Mouse (Mus musculus) stomach, postnatal 0 days (tissue): ENCODE measurements around the gene Phlda3. TPM values are rescaled to one million over a fixed set of nuclear protein-coding genes. Genes with fewer than 3 reads are reported as not detected.

Source experiments
- ATAC-seq: fragments of 200-750 bp; cut with Nextera tagmentation; 2 replicates; pipeline ENCODE4 v1.8.0; 2017; ENCODE audit not compliant: low FRiP score, low TSS enrichment
- DNase-seq: peaks from one replicate; pipeline ENCODE4 v3.0.0-alpha.2; 2016; ENCODE audit warnings: low spot score
- H3K27ac ChIP-seq: fragments of 300-500 bp; sonication (generic); replicated peaks from 2 replicates; pipeline ENCODE4 v1.5.1; 2014; ENCODE audit warnings: mild to moderate bottlenecking, control low read depth
- H3K27me3 ChIP-seq: fragments of 300-500 bp; sonication (generic); 2 replicates; pipeline ENCODE4 v1.6.1; 2014; ENCODE audit warnings: low read length; ENCODE audit not compliant: control insufficient read depth, insufficient read depth
- H3K36me3 ChIP-seq: fragments of 300-500 bp; sonication (generic); 2 replicates; pipeline ENCODE4 v1.6.1; 2014; ENCODE audit warnings: low read length, mixed read lengths; ENCODE audit not compliant: control insufficient read depth, insufficient read depth
- H3K4me1 ChIP-seq: fragments of 300-500 bp; sonication (generic); replicated peaks from 2 replicates; pipeline ENCODE4 v1.6.1; 2014; ENCODE audit warnings: antibody characterized with exemption; ENCODE audit not compliant: control insufficient read depth, insufficient read depth
- H3K4me2 ChIP-seq: fragments of 300-500 bp; sonication (generic); replicated peaks from 2 replicates; pipeline ENCODE4 v1.6.1; 2014; ENCODE audit warnings: low read depth, mild to moderate bottlenecking, control low read depth, moderate library complexity
- H3K4me3 ChIP-seq: fragments of 300-500 bp; sonication (generic); 2 replicates; pipeline ENCODE4 v1.5.1; 2014; ENCODE audit warnings: low read depth, low read length, control low read depth
- H3K9ac ChIP-seq: fragments of 300-500 bp; sonication (generic); 2 replicates; pipeline ENCODE4 v1.6.1; 2014; ENCODE audit warnings: mild to moderate bottlenecking, low read length, control low read depth, mixed read lengths
- H3K9me3 ChIP-seq: fragments of 300-500 bp; sonication (generic); 2 replicates; pipeline ENCODE4 v1.6.1; 2016; ENCODE audit warnings: low read length; ENCODE audit not compliant: control insufficient read depth
- CTCF ChIP-seq: IDR thresholded peaks from 2 replicates; pipeline ENCODE4 v1.5.1; 2016; ENCODE audit warnings: antibody characterized with exemption, low read depth, mild to moderate bottlenecking, moderate library complexity
- EP300 ChIP-seq: optimal IDR thresholded peaks from 2 replicates; pipeline ENCODE3; 2016; ENCODE audit warnings: antibody characterized with exemption
- WGBS: fragments of 180-500 bp; shearing (Covaris S2); extraction: QIAGEN DNeasy Blood & Tissue Kit; methylation state at CpG from one replicate; pipeline ENCODE4 v1.1.7; 2014; 5-methylcytosine and 5-hydroxymethylcytosine counted together
- polyA plus RNA-seq: library from polyadenylated mRNA; unstranded; fragments of >200 nt; fragmentation: Nextera tagmentation; extraction: Ambion mirVana; gene quantifications from 2 replicates; pipeline ENCODE4 v1.2.1, GENCODE M21; 2015

The Phlda3 gene
- polyA plus RNA-seq: 91.1 and 92.2 TPM in 2 replicates

DNA sequence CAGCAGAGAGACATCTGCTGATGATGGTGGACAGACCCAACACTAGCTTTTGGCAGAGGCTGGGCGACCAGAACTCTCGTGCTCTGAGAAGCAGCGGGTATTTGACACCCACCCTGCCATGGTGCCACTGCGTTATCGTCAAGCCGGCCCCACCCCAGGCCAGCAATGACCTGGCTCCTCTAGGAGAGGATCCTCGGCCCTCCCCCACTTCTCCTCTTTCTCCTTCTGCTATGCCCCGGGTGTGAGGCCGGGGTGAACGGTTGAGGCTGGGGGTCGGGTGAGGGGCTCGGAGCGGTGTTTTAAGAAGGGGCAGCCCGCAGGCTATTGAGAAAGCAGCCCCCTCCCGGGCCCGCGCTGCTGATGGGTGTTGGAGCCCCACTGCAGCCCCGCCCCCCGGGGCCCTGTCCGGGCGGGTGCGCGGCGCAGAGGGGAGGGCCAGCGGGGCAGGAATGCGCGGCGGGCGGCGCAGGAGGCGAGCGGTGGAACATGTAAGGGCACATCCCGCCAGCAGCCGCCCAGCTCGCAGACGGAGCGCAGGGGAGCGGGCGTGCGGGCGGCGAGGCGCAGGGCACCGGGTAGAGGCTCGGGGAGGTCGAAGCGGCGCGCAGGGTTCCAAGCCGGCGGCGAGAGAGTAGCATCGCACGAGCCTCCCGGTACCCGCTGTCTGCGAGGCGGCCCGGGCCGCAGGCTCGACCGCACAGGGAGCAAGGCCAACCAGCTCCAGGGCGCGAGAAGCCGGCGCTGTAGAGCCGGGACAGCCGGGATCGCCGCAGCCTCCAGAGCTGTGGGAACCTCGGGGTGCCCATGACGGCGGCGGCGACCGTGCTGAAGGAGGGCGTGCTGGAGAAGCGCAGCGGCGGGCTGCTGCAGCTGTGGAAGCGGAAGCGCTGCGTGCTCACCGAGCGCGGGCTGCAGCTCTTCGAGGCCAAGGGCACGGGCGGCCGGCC lies at the start of gene Phlda3:
Phlda3 (plus strand) TSS at position 475 of the 947 bp plus-strand sequence.
- TF ChIP-seq CTCF (no peak), EP300 (no peak)
- ATAC-seq (peak; percentile 88), DNase-seq (peak; percentile 79)
- Histone ChIP-seq H3K4me1 (peaks cover 7% of the 10 kb centered on the region), H3K9me3 (no peaks in the 10 kb centered on the region), H3K36me3 (peaks cover 6% of the 10 kb centered on the region; the same call in 1 of the 2 replicates), H3K27me3 (no peaks in the 10 kb centered on the region), H3K27ac (peak within 1 kb of the TSS; percentile 95), H3K4me3 (peak within 1 kb of the TSS; percentile 72), H3K9ac (peak within 1 kb of the TSS; percentile 91), H3K4me2 (peak within 1 kb of the TSS; percentile 78)
- 1% methylated on average over 83 of the region's 90 CpGs for WGBS

DNA sequence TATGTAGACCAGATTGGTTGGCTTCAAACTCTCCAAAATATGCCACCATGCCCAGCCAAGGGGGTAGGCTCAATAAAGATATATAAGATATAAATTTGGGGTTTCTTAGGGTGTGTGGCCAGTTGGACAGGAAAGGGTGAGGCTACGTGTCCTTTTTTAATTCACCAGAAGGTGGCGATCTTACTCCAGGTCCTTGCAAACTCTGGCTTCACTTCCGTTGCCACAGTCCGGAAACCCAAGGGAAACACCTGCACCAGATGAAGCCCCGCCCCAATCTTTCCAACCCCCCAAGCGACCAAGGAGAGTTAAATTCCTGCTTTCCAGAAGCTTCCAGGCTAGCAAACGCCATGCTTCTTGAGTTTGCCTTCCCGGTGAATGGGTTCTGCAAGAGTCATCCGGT lies 46.4 kb upstream of the Phlda3 start:
- H3K4me1 ChIP-seq: no peaks in the 10 kb centered on the region
- DNase-seq: peak; percentile 81
- TF ChIP-seq EP300: no peak
- peak; percentile 86 for TF ChIP-seq CTCF
- H3K4me2 ChIP-seq: no peak overlapping the region
- H3K27ac ChIP-seq: no peak overlapping the region
- WGBS: 19% methylated on average over 9 of the region's 9 CpGs
- H3K36me3 ChIP-seq: no peaks in the 10 kb centered on the region
- no peaks in the 10 kb centered on the region for H3K27me3 ChIP-seq
- H3K4me3 ChIP-seq: no peak overlapping the region
- peak; percentile 63 for ATAC-seq
- H3K9ac ChIP-seq: no peak overlapping the region
- no peaks in the 10 kb centered on the region for H3K9me3 ChIP-seq

DNA sequence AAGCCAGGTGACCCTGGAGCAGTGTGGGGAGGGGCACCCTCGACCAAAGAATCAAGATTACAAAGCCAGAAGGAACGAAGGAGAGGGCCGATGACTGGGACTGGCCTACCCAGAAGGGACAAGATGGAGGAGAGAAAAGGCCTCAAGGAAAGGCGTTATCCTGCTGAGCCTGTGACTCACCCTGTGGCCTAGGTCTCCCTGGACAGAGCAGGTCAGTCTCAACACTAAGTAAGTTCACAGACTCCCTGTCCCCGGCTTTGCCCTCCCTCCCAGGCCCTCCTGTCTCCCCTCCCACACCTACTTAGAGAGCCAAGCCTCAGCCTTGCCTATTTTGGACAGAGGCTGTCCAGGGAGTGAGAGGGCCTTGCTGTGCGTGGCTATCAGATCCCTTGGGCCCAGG lies 45.9 kb upstream of the Phlda3 start, which contains the start of gene Csrp1:
Csrp1 (plus strand) TSS at position 79 of the 400 bp plus-strand sequence.
- no peak within 1 kb of the TSS for H3K9ac ChIP-seq
- no peaks in the 10 kb centered on the region for H3K9me3 ChIP-seq
- H3K4me1 ChIP-seq: no peaks in the 10 kb centered on the region
- peak; percentile 55 for ATAC-seq
- no peak for TF ChIP-seq CTCF
- no peak for TF ChIP-seq EP300
- H3K27ac ChIP-seq: no peak within 1 kb of the TSS
- no peaks in the 10 kb centered on the region for H3K36me3 ChIP-seq
- H3K4me2 ChIP-seq: no peak within 1 kb of the TSS
- H3K27me3 ChIP-seq: no peaks in the 10 kb centered on the region
- H3K4me3 ChIP-seq: no peak within 1 kb of the TSS
- no peak for DNase-seq
- 60% methylated on average over 6 of the region's 6 CpGs for WGBS

DNA sequence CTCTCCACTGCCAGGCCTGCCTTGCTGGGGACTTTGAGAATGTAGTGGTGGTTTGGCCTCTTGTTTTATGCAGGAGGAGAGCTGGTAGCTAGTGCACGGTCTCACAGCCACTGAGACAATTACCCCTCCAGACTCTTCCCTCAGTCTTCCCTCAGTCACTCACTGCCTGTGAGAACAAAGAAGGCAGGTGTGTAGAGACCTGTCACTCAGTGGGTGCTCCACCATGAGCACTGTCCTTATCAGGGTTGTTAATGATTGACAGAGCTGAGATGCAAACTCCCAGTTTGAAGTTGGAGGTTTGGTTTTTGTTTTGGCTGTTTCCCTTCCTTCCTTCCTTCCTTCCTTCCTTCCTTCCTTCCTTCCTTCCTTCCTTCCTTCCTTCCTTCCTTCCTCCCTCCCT lies 42.9 kb upstream of the Phlda3 start:
- Histone ChIP-seq H3K27me3 (no peaks in the 10 kb centered on the region), H3K9ac (no peak overlapping the region), H3K4me2 (no peak overlapping the region), H3K4me3 (no peak overlapping the region), H3K27ac (no peak overlapping the region), H3K9me3 (no peaks in the 10 kb centered on the region), H3K4me1 (no peaks in the 10 kb centered on the region; the same call in 1 of the 2 replicates), H3K36me3 (no peaks in the 10 kb centered on the region)
- peak; percentile 49; the same call in 1 of the 2 replicates for ATAC-seq
- TF ChIP-seq EP300 (no peak), CTCF (no peak)
- WGBS: 68% methylated on average over 1 of the region's 1 CpGs
- DNase-seq: no peak

DNA sequence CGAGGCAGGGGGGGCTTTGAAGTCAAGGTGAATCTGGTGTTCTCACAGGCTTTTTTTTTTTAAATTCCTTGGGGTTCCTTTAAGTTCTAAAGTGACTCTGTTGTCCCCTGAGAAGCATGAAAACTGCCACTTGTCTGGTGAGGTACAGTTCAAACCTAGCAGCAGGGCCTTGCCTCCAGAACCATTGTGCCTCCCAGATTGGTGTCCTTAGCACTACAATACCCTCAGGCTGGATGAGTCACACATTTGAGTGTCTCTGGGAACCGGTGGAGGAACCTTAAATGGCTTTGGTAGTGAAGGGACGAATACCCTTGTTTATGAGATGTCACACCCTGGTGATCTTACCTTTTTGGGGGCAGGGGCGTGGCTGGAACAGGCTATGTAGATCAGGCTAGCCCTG lies 41.8 kb upstream of the Phlda3 start:
- ATAC-seq (no peak), DNase-seq (no peak)
- H3K27ac ChIP-seq: no peak overlapping the region
- H3K27me3 ChIP-seq: no peaks in the 10 kb centered on the region
- H3K9ac ChIP-seq: no peak overlapping the region
- no peak for TF ChIP-seq EP300
- no peak for TF ChIP-seq CTCF
- no peak overlapping the region for H3K4me2 ChIP-seq
- no peaks in the 10 kb centered on the region for H3K9me3 ChIP-seq
- H3K4me1 ChIP-seq: no peaks in the 10 kb centered on the region; the same call in 1 of the 2 replicates
- H3K4me3 ChIP-seq: no peak overlapping the region
- H3K36me3 ChIP-seq: no peaks in the 10 kb centered on the region
- whole genome bisulfite sequencing: 71% methylated on average over 4 of the region's 4 CpGs

DNA sequence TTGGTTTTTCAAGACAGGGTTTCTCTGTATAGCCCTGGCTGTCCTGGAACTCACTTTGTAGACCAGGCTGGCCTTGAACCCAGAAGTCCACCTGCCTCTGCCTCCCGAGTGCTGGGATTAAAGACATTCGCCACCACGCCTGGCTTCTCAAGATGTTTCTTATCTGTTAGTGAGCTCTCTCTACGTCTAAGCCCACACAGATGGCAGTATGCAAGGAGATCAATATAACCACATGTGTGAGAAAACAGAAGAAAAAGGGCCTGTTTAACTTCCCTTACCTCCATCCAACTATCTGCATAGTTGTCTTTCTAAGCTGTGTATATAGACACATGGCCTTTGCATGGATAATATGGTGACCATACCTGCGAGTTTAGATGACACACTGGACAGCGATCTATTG lies 40.6 kb upstream of the Phlda3 start:
- TF ChIP-seq EP300 (no peak), CTCF (no peak)
- 0 out of 2 replicates have a peak overlapping the region, but pooled peaks have one; percentile 13 for H3K27ac ChIP-seq
- 85% methylated on average over 6 of the region's 6 CpGs for WGBS
- DNase-seq (no peak), ATAC-seq (no peak)
- no peaks in the 10 kb centered on the region for H3K36me3 ChIP-seq
- H3K9me3 ChIP-seq: no peaks in the 10 kb centered on the region
- H3K27me3 ChIP-seq: no peaks in the 10 kb centered on the region
- no peak overlapping the region for H3K4me2 ChIP-seq
- H3K4me3 ChIP-seq: no peak overlapping the region
- H3K9ac ChIP-seq: no peak overlapping the region
- H3K4me1 ChIP-seq: no peaks in the 10 kb centered on the region; the same call in 1 of the 2 replicates
